Mouse (Mus musculus) ovary, postnatal 14 days (tissue): Measurements from ENCODE around the gene Il2ra.
"Not testable (repeated sequence)": the region's sequence is repeated elsewhere in the genome, so short reads cannot be mapped to it uniquely, and the experiment has no call there.

Experiments used
- DNase-seq: peaks from one replicate; pipeline ENCODE4 v3.0.0; 2022; ENCODE audit warnings: low spot score

The Il2ra gene

GRCm38 (mm10) chr2:11642451-11642941 lies at the start of gene Il2ra:
Gene Il2ra (plus strand): TSS chr2:11642807.
- no peak for DNase-seq

GRCm38 (mm10) chr2:11596690-11597089 lies 45.9 kb upstream of the Il2ra start:
- no peak for DNase-seq

GRCm38 (mm10) chr2:11597906-11598305 lies 44.7 kb upstream of the Il2ra start:
- DNase-seq, result no peak

GRCm38 (mm10) chr2:11601795-11602194 lies 40.8 kb upstream of the Il2ra start:
- no peak for DNase-seq

GRCm38 (mm10) chr2:11602506-11603489 lies 39.8 kb upstream of the Il2ra start:
- peak; percentile 95 for DNase-seq

GRCm38 (mm10) chr2:11604053-11604452 lies 38.6 kb upstream of the Il2ra start, which contains the start of gene Rbm17:
Gene Rbm17 (minus strand): TSS chr2:11604153.
- no peak for DNase-seq

GRCm38 (mm10) chr2:11604911-11605310 lies 37.7 kb upstream of the Il2ra start:
- DNase-seq, result no peak

GRCm38 (mm10) chr2:11606718-11607117 lies 35.9 kb upstream of the Il2ra start:
- not testable (repeated sequence) for DNase-seq

GRCm38 (mm10) chr2:11612939-11613338 lies 29.7 kb upstream of the Il2ra start:
- DNase-seq, result not testable (repeated sequence)

- no peak for DNase-seq
Observed at GRCm38 (mm10) chr2:11616846-11617245, 25.8 kb upstream of the Il2ra start.

- no peak for DNase-seq
Observed at GRCm38 (mm10) chr2:11619598-11619997, 23.0 kb upstream of the Il2ra start.

GRCm38 (mm10) chr2:11623173-11623572 lies 19.4 kb upstream of the Il2ra start:
- DNase-seq, result no peak

- DNase-seq, result no peak
Observed at GRCm38 (mm10) chr2:11623726-11624125, 18.9 kb upstream of the Il2ra start.

GRCm38 (mm10) chr2:11625890-11626289 lies 16.7 kb upstream of the Il2ra start, which contains the start of gene Gm17490:
Gene Gm17490 (minus strand): TSS chr2:11626264.
- DNase-seq, result no peak

- DNase-seq, result no peak
Observed at GRCm38 (mm10) chr2:11635035-11635434, 7.6 kb upstream of the Il2ra start.

GRCm38 (mm10) chr2:11635471-11636137 lies 7.0 kb upstream of the Il2ra start:
- no peak for DNase-seq

- no peak for DNase-seq
Observed at GRCm38 (mm10) chr2:11636138-11636480, 6.5 kb upstream of the Il2ra start.

- DNase-seq, result no peak
Observed at GRCm38 (mm10) chr2:11637115-11637514, 5.5 kb upstream of the Il2ra start.

- no peak for DNase-seq
Observed at GRCm38 (mm10) chr2:11644057-11644456, 1.4 kb downstream of the Il2ra start.

GRCm38 (mm10) chr2:11645297-11645696 lies 2.7 kb downstream of the Il2ra start:
- no peak for DNase-seq

GRCm38 (mm10) chr2:11651476-11651875 lies 8.9 kb downstream of the Il2ra start:
- no peak for DNase-seq

- DNase-seq, result no peak
Observed at GRCm38 (mm10) chr2:11652196-11652595, 9.6 kb downstream of the Il2ra start.

GRCm38 (mm10) chr2:11652780-11653179 lies 10.2 kb downstream of the Il2ra start:
- no peak for DNase-seq
